Mouse (Mus musculus): Measurements from ENCODE around the gene Serpina3b.

Serpina3b gene

GRCm38 (mm10) chr12:104175636-104176035 lies 47.8 kb downstream of the Serpina3b start:
- DNase-seq (ENCODE audit: low spot score in 2 of 2) = no peak

GRCm38 (mm10) chr12:104178577-104178976 lies 50.8 kb downstream of the Serpina3b start:
- no peak for DNase-seq (ENCODE audit: low spot score in 2 of 2)

GRCm38 (mm10) chr12:104178987-104179386 lies 51.2 kb downstream of the Serpina3b start:
- DNase-seq (ENCODE audit: low spot score in 2 of 2) = no peak

GRCm38 (mm10) chr12:104185046-104185445 lies 57.2 kb downstream of the Serpina3b start:
- DNase-seq (ENCODE audit: low spot score in 2 of 2) = no peak

- DNase-seq (ENCODE audit: low spot score in 2 of 2) = peak; percentile 8
Measured at GRCm38 (mm10) chr12:104186041-104186581, 58.3 kb downstream of the Serpina3b start.
